Mouse (Mus musculus) E14TG2a.4 (cell line): ENCODE data around the gene Ncoa1.
"Not testable (repeated sequence)": the region's sequence is repeated elsewhere in the genome, so short reads cannot be mapped to it uniquely, and the experiment has no call there.

ENCODE experiments used
- H3K27me3 ChIP-seq: 2 replicates; pipeline ENCODE4 v1.6.1; 2014; ENCODE audit warnings: low read length, control low read depth; ENCODE audit not compliant: insufficient read depth
- H3K36me3 ChIP-seq: 2 replicates; pipeline ENCODE4 v1.6.1; 2014; ENCODE audit warnings: low read length, control low read depth; ENCODE audit not compliant: insufficient read depth
- H3K4me1 ChIP-seq: replicated peaks from 2 replicates; pipeline ENCODE4 v1.6.1; 2014; ENCODE audit warnings: low read depth, low read length, control low read depth
- H3K4me3 ChIP-seq: replicated peaks from 2 replicates; pipeline ENCODE4 v1.5.1; 2014; ENCODE audit warnings: mild to moderate bottlenecking, low read length
- H3K9me3 ChIP-seq: 2 replicates; pipeline ENCODE4 v1.6.1; 2014; ENCODE audit warnings: low read length, control low read depth
- CTCF ChIP-seq: conservative IDR thresholded peaks from 2 replicates; pipeline ENCODE4 v1.5.1; 2014; ENCODE audit warnings: low read length
- NANOG ChIP-seq: IDR thresholded peaks from 2 replicates; pipeline ENCODE4 v1.6.1; 2014; ENCODE audit warnings: borderline replicate concordance, low read length, mixed read lengths
- POU5F1 ChIP-seq: IDR thresholded peaks from 2 replicates; pipeline ENCODE4 v1.6.1; 2014; ENCODE audit warnings: low read length, borderline replicate concordance

The Ncoa1 gene

GRCm38 (mm10) chr12:4376475-4376874 lies 100.5 kb downstream of the Ncoa1 start:
- H3K4me1 ChIP-seq: 0 out of 2 replicates have a peak, but pooled peaks cover under 1% of the 10 kb centered on the region
- H3K36me3 ChIP-seq: no peaks in the 10 kb centered on the region
- H3K4me3 ChIP-seq: no peak overlapping the region
- H3K27me3 ChIP-seq: no peaks in the 10 kb centered on the region
- TF ChIP-seq POU5F1 (no peak), CTCF (no peak), NANOG (no peak)
- H3K9me3 ChIP-seq: peaks cover 7% of the 10 kb centered on the region; the same call in 1 of the 2 replicates

DNA sequence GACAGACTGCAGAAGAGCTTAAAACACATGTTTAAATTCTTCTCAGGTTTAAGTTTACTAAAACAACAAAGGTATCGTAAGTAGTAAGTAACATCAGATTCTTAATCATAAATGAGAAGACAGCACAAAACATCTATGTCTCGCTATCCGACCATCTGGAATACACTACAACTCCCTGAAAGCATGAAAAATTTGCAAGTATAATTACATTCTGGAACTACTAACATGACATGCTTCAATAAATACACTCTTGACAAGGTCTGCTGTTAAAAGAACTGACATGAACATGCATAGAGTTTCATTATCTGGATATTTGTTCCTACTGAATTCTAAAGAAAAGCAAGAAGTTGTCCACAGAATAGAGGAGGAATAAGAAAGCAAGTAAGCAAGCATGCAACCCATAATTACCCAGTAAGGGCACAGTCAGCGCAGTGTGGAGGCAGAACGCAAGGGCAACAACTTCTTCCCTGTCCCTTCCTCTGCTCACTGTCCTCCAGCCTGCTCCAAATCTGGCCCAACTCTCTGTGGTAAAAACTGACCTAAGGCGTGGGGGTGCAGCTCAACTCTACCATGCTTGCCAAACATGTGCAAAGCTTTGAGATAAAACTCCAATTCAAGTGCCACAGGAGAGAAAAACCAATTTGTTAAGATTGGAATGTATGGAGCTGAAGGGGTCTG lies 102.0 kb downstream of the Ncoa1 start:
- H3K27me3 ChIP-seq: no peaks in the 10 kb centered on the region
- 0 out of 2 replicates have a peak, but pooled peaks cover 2% of the 10 kb centered on the region for H3K4me1 ChIP-seq
- no peak overlapping the region for H3K4me3 ChIP-seq
- H3K9me3 ChIP-seq: peaks cover 7% of the 10 kb centered on the region; the same call in 1 of the 2 replicates
- TF ChIP-seq POU5F1: no peak
- TF ChIP-seq NANOG: no peak
- no peak for TF ChIP-seq CTCF
- H3K36me3 ChIP-seq: no peaks in the 10 kb centered on the region

GRCm38 (mm10) chr12:4371406-4371805 lies 105.6 kb downstream of the Ncoa1 start:
- peaks cover 24% of the 10 kb centered on the region for H3K4me1 ChIP-seq
- no peaks in the 10 kb centered on the region for H3K9me3 ChIP-seq
- H3K4me3 ChIP-seq: no peak overlapping the region
- H3K36me3 ChIP-seq: 0 out of 2 replicates have a peak, but pooled peaks cover 4% of the 10 kb centered on the region
- no peak for TF ChIP-seq CTCF
- TF ChIP-seq POU5F1: no peak
- TF ChIP-seq NANOG: no peak
- no peaks in the 10 kb centered on the region for H3K27me3 ChIP-seq

- Histone ChIP-seq H3K4me1 (peaks cover 72% of the 10 kb centered on the region), H3K36me3 (peaks cover 10% of the 10 kb centered on the region), H3K9me3 (peaks cover 8% of the 10 kb centered on the region), H3K4me3 (peak overlapping the region; percentile 76), H3K27me3 (no peaks in the 10 kb centered on the region)
- TF ChIP-seq CTCF (no peak), NANOG (no peak), POU5F1 (no peak)
Observed at GRCm38 (mm10) chr12:4365951-4366350, 111.0 kb downstream of the Ncoa1 start.

GRCm38 (mm10) chr12:4359475-4359874 lies 117.5 kb downstream of the Ncoa1 start:
- peaks cover 6% of the 10 kb centered on the region for H3K9me3 ChIP-seq
- H3K4me3 ChIP-seq: 0 out of 2 replicates have a peak overlapping the region, but pooled peaks have one; percentile 20
- H3K27me3 ChIP-seq: no peaks in the 10 kb centered on the region
- TF ChIP-seq CTCF (no peak), POU5F1 (no peak), NANOG (no peak)
- peaks cover 87% of the 10 kb centered on the region for H3K4me1 ChIP-seq
- H3K36me3 ChIP-seq: peaks cover 8% of the 10 kb centered on the region

GRCm38 (mm10) chr12:4358653-4359052 lies 118.3 kb downstream of the Ncoa1 start:
- H3K36me3 ChIP-seq, H3K27me3 ChIP-seq, H3K4me3 ChIP-seq, H3K9me3 ChIP-seq: not testable (repeated sequence)
- H3K4me1 ChIP-seq: peaks cover 86% of the 10 kb centered on the region
- TF ChIP-seq POU5F1 (peak; percentile 64; the same call in 1 of the 2 replicates), NANOG (peak; percentile 98)

DNA sequence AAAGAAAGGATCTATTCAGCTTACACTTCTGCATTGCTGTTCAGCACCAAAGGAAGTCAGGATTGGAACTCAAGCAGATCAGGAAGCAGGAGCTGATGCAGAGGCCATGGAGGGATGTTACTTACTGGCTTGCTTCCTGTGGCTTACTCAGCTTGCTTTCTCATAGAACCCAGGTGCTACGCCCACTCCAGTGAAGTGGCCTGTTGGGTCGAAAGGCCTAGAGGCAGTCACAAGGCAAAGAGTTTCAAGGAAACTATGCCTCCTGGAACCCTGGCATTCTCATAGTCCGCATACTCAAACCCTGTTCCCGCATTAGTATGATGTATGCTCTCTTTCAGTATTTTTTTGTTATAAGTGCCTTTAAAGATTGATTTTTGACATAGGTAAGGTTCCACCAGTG lies 118.9 kb downstream of the Ncoa1 start:
- H3K9me3 ChIP-seq: peaks cover 5% of the 10 kb centered on the region; the same call in 1 of the 2 replicates
- H3K27me3 ChIP-seq: no peaks in the 10 kb centered on the region
- peaks cover 81% of the 10 kb centered on the region for H3K4me1 ChIP-seq
- TF ChIP-seq NANOG (no peak), CTCF (no peak), POU5F1 (no peak)
- peaks cover 13% of the 10 kb centered on the region for H3K36me3 ChIP-seq
- peak overlapping the region; percentile 48 for H3K4me3 ChIP-seq

- Histone ChIP-seq H3K27me3 (no peaks in the 10 kb centered on the region), H3K4me3 (peak overlapping the region; percentile 51), H3K36me3 (peaks cover 13% of the 10 kb centered on the region), H3K9me3 (peaks cover 5% of the 10 kb centered on the region; the same call in 1 of the 2 replicates), H3K4me1 (peaks cover 69% of the 10 kb centered on the region)
- TF ChIP-seq POU5F1 (no peak), NANOG (no peak), CTCF (no peak)
Observed at GRCm38 (mm10) chr12:4356834-4357445, 120.0 kb downstream of the Ncoa1 start.
